Mouse (Mus musculus) myocyte (in vitro differentiated cells): ENCODE measurements around the gene Aifm1.

Experiments used
- CEBPB ChIP-seq: IDR thresholded peaks from 2 replicates; pipeline ENCODE4 v1.6.1; 2011; ENCODE audit warnings: mild to moderate bottlenecking, moderate library complexity; ENCODE audit not compliant: poor library complexity, insufficient read depth, severe bottlenecking
- E2F4 ChIP-seq: IDR thresholded peaks from one replicate; pipeline ENCODE4 v1.6.1; 2011; ENCODE audit warnings: mild to moderate bottlenecking, control low read depth, moderate library complexity; ENCODE audit not compliant: insufficient read depth
- MAX ChIP-seq: IDR thresholded peaks from one replicate; pipeline ENCODE4 v1.6.1; 2011; ENCODE audit warnings: low read depth, mild to moderate bottlenecking, control low read depth
- MYOD1 ChIP-seq, 3 experiments: IDR thresholded peaks; one replicate each; pipeline ENCODE4 v1.6.1; 2011; ENCODE audit warnings: control low read depth in 2 of 3, low read depth in 2 of 3, mild to moderate bottlenecking in 2 of 3, moderate library complexity in 1 of 3; ENCODE audit not compliant: insufficient read length in 2 of 3, control insufficient read depth in 1 of 3
- MYOG ChIP-seq, 3 experiments: IDR thresholded peaks; one replicate each; pipeline ENCODE4 v1.6.1; 2011; ENCODE audit warnings: control low read depth in 2 of 3, low read depth in 2 of 3, mild to moderate bottlenecking in 2 of 3; ENCODE audit not compliant: insufficient read length in 2 of 3, control insufficient read depth in 1 of 3, insufficient read depth in 1 of 3
- POLR2A ChIP-seq: IDR thresholded peaks from one replicate; pipeline ENCODE4 v1.6.1; 2011; ENCODE audit warnings: low read depth, mild to moderate bottlenecking, control low read depth, moderate library complexity; ENCODE audit not compliant: insufficient read length
- POLR2AphosphoS2 ChIP-seq: IDR thresholded peaks from one replicate; pipeline ENCODE4 v1.6.1; 2011; ENCODE audit warnings: low read depth, control low read depth; ENCODE audit not compliant: insufficient read length
- SRF ChIP-seq: IDR thresholded peaks from one replicate; pipeline ENCODE4 v1.6.1; 2011; ENCODE audit warnings: low read depth; ENCODE audit not compliant: control insufficient read depth, insufficient read length
- TCF12 ChIP-seq: IDR thresholded peaks from one replicate; pipeline ENCODE4 v1.6.1; 2011; ENCODE audit warnings: mild to moderate bottlenecking, control low read depth; ENCODE audit not compliant: poor library complexity, insufficient read depth, severe bottlenecking
- USF1 ChIP-seq: IDR thresholded peaks from one replicate; pipeline ENCODE4 v1.6.1; 2011; ENCODE audit warnings: low read depth, mild to moderate bottlenecking, control low read depth, moderate library complexity

DNA sequence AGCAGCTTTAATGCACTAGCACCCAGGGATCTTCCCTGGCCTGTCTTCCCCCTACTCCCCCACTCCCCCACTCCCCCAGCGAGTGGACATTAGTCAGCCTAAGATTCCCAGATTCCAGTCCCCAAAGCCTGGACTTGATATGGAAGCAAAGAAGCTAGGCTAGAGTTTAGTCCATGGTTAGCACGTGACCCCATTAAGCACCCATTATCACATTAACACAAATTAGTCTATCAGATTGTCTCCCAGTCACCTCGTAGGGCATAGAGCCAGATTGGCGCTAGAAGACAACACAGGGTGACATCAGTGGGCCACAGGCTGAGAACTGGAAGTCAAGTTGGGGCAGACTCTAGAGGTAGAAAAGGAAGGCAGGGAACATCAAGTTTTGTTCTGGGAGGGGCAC, 52.4 kb downstream of the Aifm1 start:
- TF ChIP-seq CEBPB (no peak), POLR2A (no peak), E2F4 (no peak), MAX (no peak), USF1 (no peak), MYOG (IDR thresholded peaks at IDR 0.05; ENCODE audit: control insufficient read depth in 1 of 3, insufficient read depth in 1 of 3, insufficient read length in 2 of 3, low read depth in 2 of 3) (no peak), TCF12 (no peak), POLR2AphosphoS2 (no peak), SRF (no peak), MYOD1 (IDR thresholded peaks at IDR 0.05; ENCODE audit: control insufficient read depth in 1 of 3, insufficient read length in 2 of 3, low read depth in 2 of 3) (no peak)
